ENCODE assay signal across 25 mouse cellular contexts in genomic region chr13:53862336-53862735, GRCm38 (mm10).
A peak's percentile ranks its signal among the peaks of the same experiment; 100 is the strongest.
DNase-seq lines count a peak whose midpoint lies in the region; ATAC-seq lines count a peak whose summit lies in the region.
"Had no signal": no experiment of that assay in that cellular context is flagged by ENCODE, and none has a peak within 500 bp of the region (broad histone marks: within the 10 kb centered on the region; RNA-seq: fewer than 3 reads in every experiment).

No protein-coding gene starts in this region.

- no peak overlapping the region for H3K27ac ChIP-seq in forebrain, embryonic 14.5 days (ENCODE audit: low read depth, low read length)
- H3K27ac ChIP-seq in forebrain, embryonic 11.5 days (ENCODE audit: low read depth, low read length) = no peak overlapping the region
- H3K27ac ChIP-seq in embryonic facial prominence, embryonic 11.5 days (replicated peaks; ENCODE audit: low read depth, low read length) = no peak overlapping the region
- H3K27ac ChIP-seq: embryonic facial prominence, embryonic 12.5 days; forebrain, embryonic 10.5 days; heart, embryonic 10.5 days had no signal

- WGBS in forebrain, embryonic 14.5 days = 51% methylated on average over 4 of the region's 4 CpGs
- 69% methylated on average over 4 of the region's 4 CpGs for WGBS in forebrain, embryonic 11.5 days
- WGBS in embryonic facial prominence, embryonic 11.5 days = 40% methylated on average over 4 of the region's 4 CpGs

- no peak overlapping the region for H3K9ac ChIP-seq in forebrain, embryonic 14.5 days (ENCODE audit: low read length)
- no peak overlapping the region for H3K9ac ChIP-seq in forebrain, embryonic 11.5 days (ENCODE audit: low read length)
- H3K9ac ChIP-seq in embryonic facial prominence, embryonic 11.5 days (replicated peaks; ENCODE audit: low read length) = no peak overlapping the region
- H3K9ac ChIP-seq: embryonic facial prominence, embryonic 12.5 days; liver, postnatal 0 days had no signal

- intact Hi-C loops in left cerebral cortex, postnatal 4 days (cut with DNase I) = no loop called here
- intact Hi-C loops in left cerebral cortex, postnatal 25 days (cut with DNase I) = no loop called here

- H3K4me2 ChIP-seq in forebrain, embryonic 14.5 days (ENCODE audit: low read length) = no peak overlapping the region
- H3K4me2 ChIP-seq in forebrain, embryonic 11.5 days (ENCODE audit: low read depth, low read length, severe bottlenecking) = no peak overlapping the region
- no peak overlapping the region for H3K4me2 ChIP-seq in embryonic facial prominence, embryonic 11.5 days (ENCODE audit: low read depth, low read length)
- H3K4me2 ChIP-seq: embryonic facial prominence, embryonic 12.5 days had no signal

- H3K4me3 ChIP-seq in forebrain, embryonic 14.5 days (ENCODE audit: low read depth, low read length) = no peak overlapping the region
- no peak overlapping the region for H3K4me3 ChIP-seq in forebrain, embryonic 11.5 days (ENCODE audit: low read depth, low read length)
- no peak overlapping the region for H3K4me3 ChIP-seq in embryonic facial prominence, embryonic 11.5 days (ENCODE audit: low read depth, low read length)
- H3K4me3 ChIP-seq: embryonic facial prominence, embryonic 12.5 days; forebrain, embryonic 10.5 days; heart, embryonic 10.5 days; megakaryocyte, embryonic 14.5 days had no signal

- H3K9me3 ChIP-seq in forebrain, embryonic 14.5 days (replicated peaks; ENCODE audit: control insufficient read depth, low read length) = no peaks in the 10 kb centered on the region
- H3K9me3 ChIP-seq in forebrain, embryonic 11.5 days (ENCODE audit: control insufficient read depth, low read length) = no peaks in the 10 kb centered on the region
- H3K9me3 ChIP-seq in embryonic facial prominence, embryonic 11.5 days (replicated peaks; ENCODE audit: control insufficient read depth, low read length) = no peaks in the 10 kb centered on the region
- H3K9me3 ChIP-seq: embryonic facial prominence, embryonic 12.5 days; forebrain, embryonic 10.5 days; heart, embryonic 10.5 days had no signal

- no peaks in the 10 kb centered on the region for H3K27me3 ChIP-seq in forebrain, embryonic 14.5 days (replicated peaks; ENCODE audit: control insufficient read depth, insufficient read depth, low read length)
- H3K27me3 ChIP-seq in forebrain, embryonic 11.5 days (ENCODE audit: control insufficient read depth, insufficient read depth, low read length) = no peaks in the 10 kb centered on the region
- H3K27me3 ChIP-seq in embryonic facial prominence, embryonic 11.5 days (ENCODE audit: control insufficient read depth, insufficient read depth, low read length) = no peaks in the 10 kb centered on the region
- H3K27me3 ChIP-seq: embryonic facial prominence, embryonic 12.5 days; megakaryocyte, embryonic 14.5 days had no signal

- DNase-seq in forebrain, embryonic 14.5 days (ENCODE audit: low spot score) = peak; percentile 7
- no peak for DNase-seq in forebrain, embryonic 11.5 days (ENCODE audit: low spot score)
- peak; percentile 56 for DNase-seq in left cerebral cortex, postnatal 4 days
- no peak for DNase-seq in left cerebral cortex, postnatal 25 days (ENCODE audit: low spot score in 2 of 2)
- DNase-seq in embryonic facial prominence, embryonic 11.5 days (ENCODE audit: low spot score) = peak; percentile 26
- peak; percentile 12 to 28 for DNase-seq in layer of hippocampus, postnatal 14 days (ENCODE audit: low spot score in 2 of 2)
- DNase-seq in ovary, postnatal 10 days (ENCODE audit: low spot score) = no peak
- DNase-seq: adrenal gland, postnatal 14 days; B cell, adult 2 months; cerebellum, adult 18-20 months; gastrocnemius, postnatal 36 days; heart, postnatal 10 days; kidney, adult 2 months; kidney, postnatal 14 days; liver; liver, postnatal 0 days; lung, postnatal 14 days; right cerebral cortex, adult 18-20 months; spleen, adult 18-20 months had no signal

- H3K36me3 ChIP-seq in forebrain, embryonic 14.5 days (ENCODE audit: control insufficient read depth, insufficient read depth, low read length) = no peaks in the 10 kb centered on the region
- no peaks in the 10 kb centered on the region for H3K36me3 ChIP-seq in forebrain, embryonic 11.5 days (ENCODE audit: control insufficient read depth, insufficient read depth, low read length)
- H3K36me3 ChIP-seq in embryonic facial prominence, embryonic 11.5 days (replicated peaks; ENCODE audit: control insufficient read depth, insufficient read depth, low read depth, low read length) = no peaks in the 10 kb centered on the region
- H3K36me3 ChIP-seq: embryonic facial prominence, embryonic 12.5 days; forebrain, embryonic 10.5 days; heart, embryonic 10.5 days had no signal

- no peak for ATAC-seq in forebrain, embryonic 14.5 days
- no peak for ATAC-seq in forebrain, embryonic 11.5 days (replicated peaks; ENCODE audit: low FRiP score)
- no peak for ATAC-seq in embryonic facial prominence, embryonic 11.5 days (replicated peaks; ENCODE audit: insufficient number of reproducible peaks, low FRiP score, low TSS enrichment, low read depth)
- ATAC-seq: activated CD4-positive, CD25-positive, alpha-beta regulatory T cell, adult 4 months; liver, postnatal 0 days; Patski had no signal

- H3K4me1 ChIP-seq in forebrain, embryonic 14.5 days (ENCODE audit: control insufficient read depth, insufficient read depth, low read length) = no peaks in the 10 kb centered on the region; the same call in 1 of the 2 replicates
- H3K4me1 ChIP-seq in forebrain, embryonic 11.5 days (replicated peaks; ENCODE audit: control insufficient read depth, insufficient read depth, low read length) = no peaks in the 10 kb centered on the region
- H3K4me1 ChIP-seq in embryonic facial prominence, embryonic 11.5 days (ENCODE audit: control insufficient read depth, insufficient read depth, low read length) = no peaks in the 10 kb centered on the region
- H3K4me1 ChIP-seq: embryonic facial prominence, embryonic 12.5 days; forebrain, embryonic 10.5 days; heart, embryonic 10.5 days; megakaryocyte, embryonic 14.5 days had no signal

Comparison
In these comparisons a context has a peak if more than half of its experiments do, and no peak if none do; other contexts are left out.
1. DNase-seq: peak in forebrain, embryonic 14.5 days (single experiment), left cerebral cortex, postnatal 4 days (single experiment), embryonic facial prominence, embryonic 11.5 days (single experiment) and layer of hippocampus, postnatal 14 days (2 of 2); none in forebrain, embryonic 11.5 days (single experiment), left cerebral cortex, postnatal 25 days (0 of 2) and ovary, postnatal 10 days (single experiment).